9 mouse cellular contexts compared by ENCODE assay signal in the genomic region with DNA sequence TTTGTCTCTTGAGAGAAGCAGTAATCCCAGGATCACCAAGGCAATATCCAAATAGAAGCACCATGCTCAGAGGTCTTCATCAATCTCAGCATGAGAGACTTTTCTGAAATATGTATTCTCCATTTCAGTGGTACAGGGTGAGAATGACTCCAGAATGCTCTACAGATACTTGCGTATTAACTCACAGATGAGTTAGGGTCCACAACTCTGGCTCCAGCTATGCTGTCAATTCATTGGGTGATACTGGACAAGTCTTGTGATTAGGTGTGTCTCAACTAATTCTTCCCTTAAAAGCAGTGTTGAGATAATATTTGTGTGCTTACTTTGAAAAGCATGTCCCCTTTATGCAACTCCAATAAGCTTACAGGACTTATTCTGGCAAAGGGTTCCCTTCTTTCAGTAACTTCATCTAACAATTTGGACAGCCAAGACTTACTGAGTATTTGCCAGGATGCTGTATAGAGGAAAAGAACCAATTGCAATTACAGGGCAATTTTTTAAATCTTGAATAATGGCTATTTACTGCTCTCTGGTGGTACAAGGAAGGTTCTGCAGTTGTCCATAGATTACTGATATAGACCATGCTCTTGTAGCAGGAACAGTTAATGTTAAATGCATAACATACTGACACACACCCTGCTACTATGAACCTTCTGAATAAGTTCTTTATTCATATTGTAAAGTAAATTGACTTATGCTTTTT.
A peak's percentile ranks its signal among the peaks of the same experiment; 100 is the strongest.
DNase-seq lines count a peak whose midpoint lies in the region; ATAC-seq and TF ChIP-seq lines count a peak whose summit lies in the region.
"Had no signal": no experiment of that assay in that cellular context is flagged by ENCODE, and none has a peak within 500 bp of the region (broad histone marks: within the 10 kb centered on the region; RNA-seq: fewer than 3 reads in every experiment).

No protein-coding gene starts in this region.

- WGBS in limb, embryonic 14.5 days, result 94% methylated on average over 1 of the region's 1 CpGs
- WGBS in limb, embryonic 10.5 days, result 96% methylated on average over 1 of the region's 1 CpGs
- WGBS in midbrain, embryonic 14.5 days, result 96% methylated on average over 1 of the region's 1 CpGs

- peak; percentile 7 to 51 for DNase-seq in cerebellum, postnatal 10 days
- no peak for DNase-seq in cerebellum, postnatal 36 days
- DNase-seq in limb, embryonic 14.5 days (ENCODE audit: low spot score), result peak; percentile 76
- DNase-seq in limb, embryonic 10.5 days (ENCODE audit: low spot score), result no peak
- DNase-seq in embryo, embryonic 10 days (ENCODE audit: low spot score), result peak; percentile 46
- peak; percentile 78 for DNase-seq in midbrain, embryonic 14.5 days
- no peak for DNase-seq in adrenal gland, postnatal 25 days
- no peak for DNase-seq in spleen, adult 18-20 months
- DNase-seq: right cerebral cortex, adult 18-20 months had no signal

- no peaks in the 10 kb centered on the region for H3K27me3 ChIP-seq in limb, embryonic 14.5 days (ENCODE audit: control insufficient read depth, insufficient read depth, low read length)
- no peaks in the 10 kb centered on the region for H3K27me3 ChIP-seq in limb, embryonic 10.5 days (ENCODE audit: low read depth, poor library complexity, severe bottlenecking)
- no peaks in the 10 kb centered on the region for H3K27me3 ChIP-seq in midbrain, embryonic 14.5 days (ENCODE audit: control insufficient read depth, insufficient read depth, low read length)

- H3K27ac ChIP-seq in limb, embryonic 14.5 days (replicated peaks; ENCODE audit: low read depth, low read length), result no peak overlapping the region
- H3K27ac ChIP-seq in limb, embryonic 10.5 days, result no peak overlapping the region
- H3K27ac ChIP-seq in midbrain, embryonic 14.5 days (replicated peaks; ENCODE audit: low read depth, low read length), result no peak overlapping the region

- ATAC-seq in limb, embryonic 14.5 days (ENCODE audit: low FRiP score, low read depth), result no peak
- peak; percentile 14; the same call in 1 of the 2 replicates for ATAC-seq in midbrain, embryonic 14.5 days (ENCODE audit: low FRiP score, low TSS enrichment)

- no peaks in the 10 kb centered on the region for H3K36me3 ChIP-seq in limb, embryonic 14.5 days (ENCODE audit: control insufficient read depth, insufficient read depth, low read length)
- no peaks in the 10 kb centered on the region for H3K36me3 ChIP-seq in limb, embryonic 10.5 days
- no peaks in the 10 kb centered on the region for H3K36me3 ChIP-seq in midbrain, embryonic 14.5 days (ENCODE audit: control insufficient read depth, insufficient read depth, low read length)

- no peak overlapping the region for H3K4me2 ChIP-seq in limb, embryonic 14.5 days (replicated peaks; ENCODE audit: low read depth, low read length, severe bottlenecking)
- no peak overlapping the region for H3K4me2 ChIP-seq in midbrain, embryonic 14.5 days (ENCODE audit: low read length)

- TF ChIP-seq POLR2A in limb, embryonic 14.5 days (IDR thresholded peaks at IDR 0.05; ENCODE audit: borderline replicate concordance, extremely low read depth, insufficient read depth, insufficient read length), result no peak

- H3K4me3 ChIP-seq in limb, embryonic 14.5 days (replicated peaks; ENCODE audit: low read length), result no peak overlapping the region
- no peak overlapping the region for H3K4me3 ChIP-seq in limb, embryonic 10.5 days
- no peak overlapping the region for H3K4me3 ChIP-seq in midbrain, embryonic 14.5 days (replicated peaks; ENCODE audit: low read depth, low read length)

- 0 out of 2 replicates have a peak, but pooled peaks cover 2% of the 10 kb centered on the region for H3K4me1 ChIP-seq in limb, embryonic 14.5 days (ENCODE audit: control insufficient read depth, insufficient read depth, low read length)
- no peaks in the 10 kb centered on the region for H3K4me1 ChIP-seq in limb, embryonic 10.5 days
- no peaks in the 10 kb centered on the region for H3K4me1 ChIP-seq in midbrain, embryonic 14.5 days (ENCODE audit: control insufficient read depth, insufficient read depth, low read length)

- no peaks in the 10 kb centered on the region for H3K9me3 ChIP-seq in limb, embryonic 14.5 days (ENCODE audit: control insufficient read depth, low read length)
- no peaks in the 10 kb centered on the region for H3K9me3 ChIP-seq in limb, embryonic 10.5 days (replicated peaks)
- H3K9me3 ChIP-seq in midbrain, embryonic 14.5 days (ENCODE audit: control insufficient read depth, low read length), result no peaks in the 10 kb centered on the region

- no peak overlapping the region for H3K9ac ChIP-seq in limb, embryonic 14.5 days (ENCODE audit: low read depth, low read length, severe bottlenecking)
- H3K9ac ChIP-seq in midbrain, embryonic 14.5 days (replicated peaks; ENCODE audit: low read length), result no peak overlapping the region

Comparison
In these comparisons a context has a peak if more than half of its experiments do, and no peak if none do; other contexts are left out.
1. DNase-seq: peak in cerebellum, postnatal 10 days (2 of 2), limb, embryonic 14.5 days (single experiment), embryo, embryonic 10 days (single experiment) and midbrain, embryonic 14.5 days (single experiment); none in cerebellum, postnatal 36 days (0 of 2), limb, embryonic 10.5 days (single experiment), adrenal gland, postnatal 25 days (single experiment) and spleen, adult 18-20 months (0 of 2).